Mouse (Mus musculus): ENCODE measurements around the gene Sycp1.

DNA sequence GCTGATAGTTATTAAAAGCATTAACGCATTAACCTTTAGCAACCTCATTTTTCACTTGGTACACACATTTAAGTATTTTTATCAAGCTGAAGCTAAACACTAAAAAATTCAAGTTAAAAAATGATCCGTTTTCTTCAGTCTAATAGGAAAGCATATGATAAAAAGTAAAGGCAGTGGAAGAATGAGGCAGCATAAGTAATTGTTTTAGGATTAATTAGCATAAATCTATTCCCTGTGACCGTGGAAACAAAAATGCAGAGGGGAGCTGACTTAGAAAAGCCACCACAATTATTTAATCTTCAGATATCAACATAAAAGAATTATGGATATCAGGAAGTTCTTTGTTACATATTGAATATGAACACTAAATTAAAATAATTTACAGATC lies 44.4 kb upstream of the Sycp1 start:
- no peak for TF ChIP-seq CTCF (IDR thresholded peaks at IDR 0.05; ENCODE audit: extremely low read depth, insufficient read depth, insufficient read length, insufficient replicate concordance)
- TF ChIP-seq POLR2A (IDR thresholded peaks at IDR 0.05; ENCODE audit: low read depth, low read length), result no peak

Measured in spleen, adult 2 months (tissue).